Mouse (Mus musculus) limb, embryonic 10.5 days (tissue): ENCODE results near the gene March6. TPM values are rescaled to one million over a fixed set of nuclear protein-coding genes. Genes with fewer than 3 reads are reported as not detected.
A peak's percentile ranks its signal among the peaks of the same experiment; 100 is the strongest.

Source experiments
- DNase-seq: peaks from one replicate; pipeline ENCODE4 v3.0.0-alpha.2; 2017; ENCODE audit warnings: low spot score
- H3K27ac ChIP-seq: fragments of 300-500 bp; sonication (generic); 2 replicates; pipeline ENCODE4 v1.5.1; 2016; ENCODE audit warnings: mild to moderate bottlenecking
- H3K27me3 ChIP-seq: fragments of 300-500 bp; sonication (generic); 2 replicates; pipeline ENCODE4 v1.6.1; 2016; ENCODE audit warnings: low read depth, mild to moderate bottlenecking; ENCODE audit not compliant: poor library complexity, severe bottlenecking
- H3K36me3 ChIP-seq: fragments of 300-500 bp; sonication (generic); 2 replicates; pipeline ENCODE4 v1.6.1; 2016; ENCODE audit warnings: mild to moderate bottlenecking, moderate library complexity
- H3K4me1 ChIP-seq: fragments of 300-500 bp; sonication (generic); 2 replicates; pipeline ENCODE4 v1.6.1; 2016
- H3K4me3 ChIP-seq: fragments of 300-500 bp; sonication (generic); 2 replicates; pipeline ENCODE4 v1.5.1; 2016; ENCODE audit warnings: mild to moderate bottlenecking, moderate library complexity
- H3K9me3 ChIP-seq: fragments of 300-500 bp; sonication (generic); replicated peaks from 2 replicates; pipeline ENCODE4 v1.6.1; 2016; ENCODE audit warnings: mild to moderate bottlenecking
- WGBS: fragments of 180-500 bp; shearing (Covaris S2); methylation state at CpG from one replicate; pipeline ENCODE4 v1.1.7; 2016; 5-methylcytosine and 5-hydroxymethylcytosine counted together
- polyA plus RNA-seq: library from polyadenylated mRNA; unstranded; fragments of >200 nt; fragmentation: Nextera tagmentation; extraction: Ambion mirVana; gene quantifications from 2 replicates; pipeline ENCODE4 v1.2.1, GENCODE M21; 2016

Gene March6
- 29.6 and 36.2 TPM in 2 replicates for polyA plus RNA-seq

DNA sequence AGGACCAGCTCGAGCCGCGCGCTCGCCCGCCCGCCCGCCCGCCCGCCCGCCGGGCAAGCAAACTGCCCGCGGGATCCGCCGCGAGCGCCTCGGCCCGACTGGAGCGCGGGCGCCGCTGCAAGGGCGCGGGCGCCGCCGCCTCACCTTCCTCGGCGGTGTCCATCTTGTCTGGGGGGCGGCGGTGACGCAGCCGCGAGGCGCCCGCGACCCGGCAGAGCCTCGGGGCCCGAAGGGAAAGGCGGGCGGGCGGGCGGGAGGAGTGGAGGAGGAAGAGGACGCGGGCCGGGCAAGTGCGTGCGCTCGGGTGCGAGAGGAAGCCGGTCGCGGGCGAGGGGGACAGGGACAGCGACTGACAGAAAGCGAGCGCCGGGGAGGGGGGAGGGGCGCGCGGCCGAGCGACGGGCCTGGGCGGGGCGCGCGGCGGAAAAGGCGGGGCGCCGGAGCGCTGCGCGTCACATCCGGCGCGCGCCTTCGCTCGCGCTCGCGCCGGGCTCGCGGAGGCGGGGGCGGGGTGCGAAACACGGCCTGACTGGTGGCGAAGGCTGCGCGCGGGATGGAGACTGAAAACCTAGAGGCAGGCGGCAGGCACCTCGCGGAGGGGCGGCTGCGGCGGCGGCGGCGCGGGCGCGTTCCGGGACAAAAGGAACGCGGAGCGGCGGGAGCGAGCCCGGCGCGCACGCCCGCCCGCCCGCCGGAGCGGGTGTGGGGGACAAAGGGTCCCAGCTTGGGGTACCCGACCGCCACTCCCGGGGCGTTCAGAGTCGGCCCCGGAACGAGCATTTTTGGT, at the start of gene March6:
March6 (minus strand) TSS at position 395 of the 787 bp plus-strand sequence.
- Histone ChIP-seq H3K4me1 (peaks cover 18% of the 10 kb centered on the region), H3K4me3 (peak within 1 kb of the TSS; percentile 97), H3K9me3 (no peaks in the 10 kb centered on the region), H3K36me3 (peaks cover 14% of the 10 kb centered on the region), H3K27ac (peak within 1 kb of the TSS; percentile 97), H3K27me3 (no peaks in the 10 kb centered on the region)
- WGBS = under 1% methylated on average over 119 of the region's 132 CpGs
- peak; percentile 95 for DNase-seq

DNA sequence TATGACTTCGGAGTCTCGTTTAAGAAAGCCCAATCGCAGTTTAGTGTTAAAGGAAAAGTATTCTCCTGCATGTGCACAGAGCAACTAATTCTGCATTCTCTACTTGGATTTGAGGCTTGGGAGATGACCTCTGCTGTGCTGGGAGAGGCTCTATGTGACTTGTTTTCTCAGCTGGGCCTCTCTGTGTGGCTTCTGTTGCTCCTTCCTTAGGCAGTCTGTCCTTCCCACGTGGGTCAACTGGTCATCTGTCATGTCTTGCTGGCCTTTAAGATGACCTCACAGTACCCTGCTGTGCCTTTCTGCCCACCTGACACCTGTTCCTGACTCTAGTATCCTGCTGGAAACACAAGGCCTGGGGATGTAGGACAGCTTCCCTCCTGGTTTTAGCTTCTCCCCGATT, 45.2 kb upstream of the March6 start:
- no peaks in the 10 kb centered on the region for H3K9me3 ChIP-seq
- no peaks in the 10 kb centered on the region for H3K4me1 ChIP-seq
- 74% methylated on average over 5 of the region's 5 CpGs for WGBS
- H3K4me3 ChIP-seq = no peak overlapping the region
- no peak overlapping the region for H3K27ac ChIP-seq
- DNase-seq = no peak
- H3K36me3 ChIP-seq = no peaks in the 10 kb centered on the region
- no peaks in the 10 kb centered on the region for H3K27me3 ChIP-seq

DNA sequence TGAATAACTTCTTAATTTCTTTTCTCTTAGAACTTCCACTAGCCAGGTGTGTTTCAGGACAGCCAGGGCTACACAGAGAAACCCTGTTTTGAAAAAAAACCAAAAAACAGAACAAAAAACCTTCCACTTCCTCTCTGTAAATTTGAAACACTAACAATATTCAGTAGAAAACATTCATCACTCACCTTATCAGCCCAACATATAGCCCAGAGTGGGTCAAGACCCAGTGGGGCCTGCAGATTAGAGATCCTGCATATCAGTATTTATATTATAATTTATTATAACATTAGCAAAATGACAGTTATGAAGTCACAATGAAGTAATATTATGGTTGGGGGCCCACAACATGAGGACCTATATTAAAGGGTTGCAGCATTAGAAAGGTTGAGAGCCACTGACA, 42.8 kb upstream of the March6 start:
- H3K9me3 ChIP-seq = no peaks in the 10 kb centered on the region
- no peaks in the 10 kb centered on the region for H3K36me3 ChIP-seq
- H3K27me3 ChIP-seq = no peaks in the 10 kb centered on the region
- H3K4me3 ChIP-seq = no peak overlapping the region
- no peak overlapping the region for H3K27ac ChIP-seq
- DNase-seq = no peak
- H3K4me1 ChIP-seq = peaks cover 3% of the 10 kb centered on the region

- no peaks in the 10 kb centered on the region for H3K27me3 ChIP-seq
- 89% methylated on average over 4 of the region's 4 CpGs for WGBS
- no peak overlapping the region for H3K27ac ChIP-seq
- no peaks in the 10 kb centered on the region for H3K36me3 ChIP-seq
- H3K9me3 ChIP-seq = no peaks in the 10 kb centered on the region
- H3K4me3 ChIP-seq = no peak overlapping the region
- H3K4me1 ChIP-seq = peaks cover 7% of the 10 kb centered on the region
- no peak for DNase-seq
Measured at GRCm38 (mm10) chr15:31573287-31573686, 42.4 kb upstream of the March6 start.

DNA sequence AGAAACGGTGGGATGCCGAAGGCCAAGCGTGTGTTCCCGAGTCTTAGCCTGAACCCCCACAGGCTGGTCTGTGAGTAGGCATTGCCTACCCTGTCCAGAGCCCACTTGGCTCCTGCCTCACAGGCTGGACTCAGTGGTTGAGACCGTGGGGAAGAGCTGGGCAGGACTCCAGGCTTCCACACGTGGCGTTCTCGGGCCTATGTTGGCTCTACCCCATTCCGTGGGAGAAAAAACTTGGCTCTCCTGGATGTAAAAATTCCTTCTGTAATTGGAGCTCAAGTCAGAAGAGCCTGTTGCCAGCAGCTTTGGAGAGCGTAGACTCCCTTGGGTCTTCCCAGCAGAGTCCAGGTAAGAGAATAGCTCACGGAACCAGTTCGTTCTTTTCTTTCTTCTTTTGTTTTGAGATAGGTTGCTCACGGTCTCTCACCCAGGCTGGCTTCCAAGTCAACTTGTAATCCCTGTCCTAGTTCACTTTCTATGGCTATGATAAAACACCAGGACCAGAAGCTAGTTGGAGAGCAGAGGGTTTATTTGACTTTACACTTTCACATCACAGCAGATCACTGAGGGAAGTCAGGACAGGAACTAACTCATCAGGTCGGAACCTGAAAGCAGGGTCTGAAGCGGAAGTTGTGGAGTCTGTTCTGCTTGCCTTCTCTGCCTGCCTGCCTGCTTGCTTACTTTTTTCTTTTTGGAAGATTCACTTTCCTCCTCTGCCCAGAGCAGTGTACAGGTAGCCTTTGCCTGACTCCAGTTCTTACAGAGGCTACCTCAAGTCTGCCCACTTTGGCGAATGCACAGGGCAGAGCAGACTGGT, 41.3 kb upstream of the March6 start:
- Histone ChIP-seq H3K27ac (no peak overlapping the region), H3K36me3 (no peaks in the 10 kb centered on the region), H3K27me3 (no peaks in the 10 kb centered on the region), H3K4me3 (no peak overlapping the region), H3K9me3 (no peaks in the 10 kb centered on the region), H3K4me1 (peaks cover 8% of the 10 kb centered on the region)
- 89% methylated on average over 16 of the region's 16 CpGs for WGBS
- DNase-seq = no peak

DNA sequence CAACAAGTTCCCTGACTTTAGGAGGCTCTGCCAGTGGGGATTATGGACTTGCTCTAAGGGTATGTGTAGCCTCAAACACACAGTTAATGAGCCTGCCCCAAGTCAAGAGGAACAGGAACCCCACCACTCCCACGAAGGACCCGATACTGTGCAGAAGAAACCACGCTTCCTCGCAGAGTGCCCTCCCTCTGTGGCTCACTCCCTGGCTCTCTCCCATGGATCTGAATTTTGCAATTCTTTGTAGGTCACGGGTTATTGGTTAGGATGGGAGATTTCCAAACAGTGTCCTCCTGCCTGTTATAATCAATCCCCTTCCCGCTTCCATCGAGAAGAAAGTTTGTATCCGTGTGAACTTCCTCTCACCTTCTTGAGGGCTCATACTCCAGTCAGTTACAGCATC, 40.1 kb upstream of the March6 start:
- Histone ChIP-seq H3K4me3 (no peak overlapping the region), H3K4me1 (peaks cover 8% of the 10 kb centered on the region), H3K36me3 (no peaks in the 10 kb centered on the region), H3K27ac (no peak overlapping the region), H3K9me3 (no peaks in the 10 kb centered on the region), H3K27me3 (no peaks in the 10 kb centered on the region)
- WGBS = 91% methylated on average over 8 of the region's 8 CpGs
- no peak for DNase-seq

GRCm38 (mm10) chr15:31569325-31570022, 38.6 kb upstream of the March6 start:
- WGBS = 83% methylated on average over 9 of the region's 9 CpGs
- H3K4me3 ChIP-seq = no peak overlapping the region

GRCm38 (mm10) chr15:31568581-31568996, 37.7 kb upstream of the March6 start:
- H3K4me1 ChIP-seq = peaks cover 12% of the 10 kb centered on the region
- peak overlapping the region; percentile 14; the same call in 1 of the 2 replicates for H3K4me3 ChIP-seq
- no peaks in the 10 kb centered on the region for H3K36me3 ChIP-seq
- no peaks in the 10 kb centered on the region for H3K27me3 ChIP-seq
- 18% methylated on average over 12 of the region's 12 CpGs for WGBS
- DNase-seq = peak; percentile 43
- H3K9me3 ChIP-seq = no peaks in the 10 kb centered on the region
- peak overlapping the region; percentile 54; the same call in 1 of the 2 replicates for H3K27ac ChIP-seq

More at GRCm38 (mm10) chr15:31569325-31570022, 38.6 kb upstream of the March6 start:
- no peaks in the 10 kb centered on the region for H3K36me3 ChIP-seq
- no peaks in the 10 kb centered on the region for H3K27me3 ChIP-seq
- no peaks in the 10 kb centered on the region for H3K9me3 ChIP-seq
- no peak for DNase-seq
- peaks cover 8% of the 10 kb centered on the region for H3K4me1 ChIP-seq
- no peak overlapping the region for H3K27ac ChIP-seq

DNA sequence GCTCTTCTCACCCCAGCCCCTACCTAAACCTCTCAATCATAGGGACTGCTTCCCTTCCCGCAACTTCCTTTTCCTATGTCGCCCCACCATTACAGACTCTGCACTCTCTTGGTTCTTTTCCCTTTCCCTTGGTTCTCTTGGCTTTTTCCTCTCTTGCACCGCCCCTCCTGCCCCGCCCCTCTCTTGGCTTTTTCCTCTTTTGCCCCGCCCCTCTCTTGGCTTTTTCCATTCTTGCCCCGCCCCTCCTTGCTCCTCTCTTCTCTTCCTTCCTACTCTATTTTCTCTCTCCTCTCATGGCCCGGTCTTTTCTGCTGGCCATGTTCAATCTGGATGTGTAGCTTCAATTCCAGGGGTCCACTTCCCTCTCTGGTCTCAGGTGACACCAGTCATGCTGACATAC, 36.6 kb upstream of the March6 start:
- no peak for DNase-seq
- Histone ChIP-seq H3K27me3 (no peaks in the 10 kb centered on the region), H3K4me3 (no peak overlapping the region), H3K27ac (no peak overlapping the region), H3K9me3 (no peaks in the 10 kb centered on the region), H3K4me1 (peaks cover 12% of the 10 kb centered on the region), H3K36me3 (no peaks in the 10 kb centered on the region)
- WGBS = 71% methylated on average over 7 of the region's 7 CpGs

DNA sequence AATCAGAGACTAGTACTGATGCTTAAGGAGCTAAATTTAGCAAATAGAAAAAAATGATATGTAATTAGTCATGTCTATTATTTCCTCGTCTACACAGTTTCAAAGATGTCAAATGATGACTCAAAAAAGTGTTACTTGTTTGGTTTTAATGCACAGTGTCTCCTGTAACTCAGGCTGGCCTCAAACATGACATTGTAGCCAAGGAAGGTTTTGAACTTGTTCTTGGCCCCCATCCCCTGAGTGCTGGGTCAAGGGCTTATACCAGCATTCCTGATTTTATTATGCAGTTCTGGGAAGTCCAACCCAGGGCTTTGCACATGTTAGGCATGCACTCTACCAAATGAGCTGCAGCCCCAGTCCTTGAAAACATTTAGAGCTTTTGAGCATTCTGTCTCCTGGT, 34.9 kb upstream of the March6 start:
- H3K27ac ChIP-seq = no peak overlapping the region
- no peaks in the 10 kb centered on the region for H3K27me3 ChIP-seq
- no peaks in the 10 kb centered on the region for H3K36me3 ChIP-seq
- no peaks in the 10 kb centered on the region for H3K9me3 ChIP-seq
- WGBS = 90% methylated on average over 1 of the region's 1 CpGs
- H3K4me3 ChIP-seq = no peak overlapping the region
- DNase-seq = no peak
- H3K4me1 ChIP-seq = peaks cover 12% of the 10 kb centered on the region

DNA sequence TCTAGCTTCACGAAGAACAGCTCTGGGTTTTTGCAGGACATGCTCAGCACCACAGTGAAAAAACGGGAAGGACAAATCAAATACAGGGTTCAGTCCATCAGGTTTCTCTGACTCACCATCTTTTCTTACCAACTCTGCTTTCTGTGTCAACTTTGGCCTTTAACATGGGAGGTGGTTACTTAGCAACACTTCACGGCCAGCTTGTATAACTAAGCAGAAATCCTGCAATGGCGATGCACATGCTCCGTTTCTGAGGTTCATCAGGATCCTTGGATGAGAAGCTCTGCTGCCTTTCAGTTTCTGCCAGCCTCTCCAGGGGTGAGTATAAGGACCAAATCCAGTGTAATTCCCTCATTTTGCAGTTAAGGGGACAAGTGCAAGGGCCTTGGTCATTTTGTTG, 34.3 kb upstream of the March6 start, which contains the start of gene Cmbl:
Cmbl (plus strand) TSS at position 206 of the 400 bp plus-strand sequence.
- Histone ChIP-seq H3K36me3 (no peaks in the 10 kb centered on the region), H3K9me3 (no peaks in the 10 kb centered on the region), H3K4me1 (peaks cover 12% of the 10 kb centered on the region), H3K27me3 (no peaks in the 10 kb centered on the region), H3K27ac (no peak within 1 kb of the TSS), H3K4me3 (no peak within 1 kb of the TSS)
- WGBS = 88% methylated on average over 5 of the region's 5 CpGs
- DNase-seq = no peak

DNA sequence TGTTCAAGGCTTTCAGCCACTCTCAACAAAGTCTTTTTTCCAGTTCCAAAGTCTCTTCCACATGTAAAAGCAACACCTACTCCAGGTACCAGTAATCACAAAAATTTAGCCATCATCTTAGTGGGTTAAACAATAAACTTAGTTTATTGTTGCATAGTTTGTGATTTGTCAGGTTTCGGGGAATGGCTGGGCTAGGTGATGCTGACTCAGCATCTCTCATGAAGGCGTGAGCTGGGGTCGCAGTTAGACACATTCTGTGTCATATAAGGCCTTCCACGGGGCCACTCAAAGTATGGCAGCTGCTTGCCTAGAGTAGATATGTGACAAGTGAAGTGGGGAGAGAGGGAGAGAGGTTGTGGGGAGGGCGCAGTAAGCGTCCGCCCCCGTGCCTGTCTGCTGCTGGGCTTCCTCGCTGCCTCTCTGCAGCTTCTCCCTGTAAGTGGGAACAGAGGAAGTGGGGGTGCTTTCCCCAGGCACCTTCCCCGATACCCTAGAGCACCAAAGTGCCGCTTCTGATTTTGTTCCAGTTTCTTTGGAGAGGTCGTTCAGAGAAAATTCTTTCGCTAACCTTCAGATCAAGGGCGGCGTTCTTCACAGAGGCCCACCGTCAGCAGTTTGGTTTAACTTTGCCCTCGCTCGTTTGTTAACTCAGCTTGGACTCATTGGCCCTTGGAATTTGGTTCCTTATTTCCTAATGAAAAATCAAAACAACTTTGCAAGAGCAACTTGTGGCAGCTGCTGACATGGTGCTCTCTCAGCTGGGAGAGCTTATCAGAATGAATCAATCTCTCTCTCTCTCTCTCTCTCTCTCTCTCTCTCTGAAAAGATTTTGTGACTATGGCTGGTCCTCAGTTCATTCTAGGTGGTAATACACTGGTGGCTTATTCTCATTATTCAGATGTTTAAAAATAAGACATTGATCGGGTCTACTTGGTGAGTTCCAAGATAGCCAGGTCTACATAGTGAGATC, 33.0 kb upstream of the March6 start:
- H3K4me3 ChIP-seq = no peak overlapping the region
- no peaks in the 10 kb centered on the region for H3K9me3 ChIP-seq
- no peak overlapping the region for H3K27ac ChIP-seq
- no peaks in the 10 kb centered on the region for H3K27me3 ChIP-seq
- DNase-seq = no peak
- H3K36me3 ChIP-seq = no peaks in the 10 kb centered on the region
- peaks cover 11% of the 10 kb centered on the region for H3K4me1 ChIP-seq
- WGBS = 76% methylated on average over 19 of the region's 19 CpGs
